Mouse (Mus musculus) left cerebral cortex, postnatal 14 days (tissue): ENCODE data around the gene Gm20929. TPM values are rescaled to one million over a fixed set of nuclear protein-coding genes. Genes with fewer than 3 reads are reported as not detected.
"Not testable (repeated sequence)": the region's sequence is repeated elsewhere in the genome, so short reads cannot be mapped to it uniquely, and the experiment has no call there.

Experiments
- DNase-seq, 2 experiments: peaks; one replicate each; pipeline ENCODE4 v3.0.0; 2021 to 2022; ENCODE audit warnings: low spot score in 2 of 2, mixed read lengths in 1 of 2
- intact Hi-C: fragments of 180-260 bp; cut with DNase I; formaldehyde crosslinking; loops from one replicate; pipeline ENCODE4 v1.15.1; 2025
- long read RNA-seq, 2 experiments: library from polyadenylated mRNA; stranded (forward); transcript quantifications; one replicate each; pipeline ENCODE4 v2.0.0; 2021
- total RNA-seq, 2 experiments: library from RNA; stranded (reverse); gene quantifications; 2 replicates each; pipeline ENCODE4 v1.2.3; 2021

Gene Gm20929
- total RNA-seq, result not detected
- long read RNA-seq, experiment 1, result 0 reads
- long read RNA-seq, experiment 2, result 0 reads

DNA sequence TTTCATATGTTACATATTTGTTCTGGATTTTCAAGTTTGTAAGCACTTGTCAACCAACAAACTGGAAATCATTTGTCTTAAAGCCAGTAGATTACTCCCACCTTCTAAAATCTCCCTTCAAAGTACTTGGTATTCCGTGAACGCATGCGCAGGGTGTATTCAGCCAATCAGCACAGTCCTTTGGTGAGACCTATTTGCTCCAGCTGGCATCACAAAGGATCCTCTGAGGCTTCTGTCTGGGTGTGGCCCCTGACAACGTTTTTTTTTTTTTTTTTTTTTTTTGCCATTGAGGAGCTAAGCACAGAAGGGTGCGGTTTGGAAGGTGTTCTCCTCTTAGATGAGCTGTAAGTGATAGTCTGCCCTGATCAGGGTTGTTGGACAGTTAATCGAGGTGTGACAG is at the start of gene Gm20929:
Gm20929 (plus strand) TSS at position 301 of the 400 bp plus-strand sequence.
- intact Hi-C loops, DNase-seq: not testable (repeated sequence)
